Mouse (Mus musculus): ENCODE measurements around the gene Cdh1.

- no peak for TF ChIP-seq HCFC1 (IDR thresholded peaks at IDR 0.05; ENCODE audit: low read depth, low read length)
- no peak for TF ChIP-seq GABPA (IDR thresholded peaks at IDR 0.05; ENCODE audit: low read depth, low read length)
- TF ChIP-seq CTCF (IDR thresholded peaks at IDR 0.05 in 2 of 3, conservative IDR thresholded peaks at IDR 0.05 in 1 of 3; ENCODE audit: control insufficient read depth in 1 of 3, insufficient read depth in 1 of 3, low read depth in 2 of 3, low read length in 3 of 3, poor library complexity in 1 of 3, severe bottlenecking in 1 of 3): no peak
- no peak for TF ChIP-seq MAFK (IDR thresholded peaks at IDR 0.05; ENCODE audit: borderline replicate concordance, low read depth, low read length)
- no peak for TF ChIP-seq ZC3H11A (IDR thresholded peaks at IDR 0.05; ENCODE audit: low read depth, low read length)
- no peak for TF ChIP-seq POLR2A (IDR thresholded peaks at IDR 0.05; ENCODE audit: control insufficient read depth in 1 of 2, insufficient read depth in 1 of 2, low read depth in 1 of 2, low read length in 2 of 2, poor library complexity in 1 of 2)
- TF ChIP-seq USF1 (IDR thresholded peaks at IDR 0.05; ENCODE audit: low read depth, low read length): no peak
- no peak for TF ChIP-seq CHD2 (IDR thresholded peaks at IDR 0.05; ENCODE audit: low read length)
- no peak for TF ChIP-seq MXI1 (IDR thresholded peaks at IDR 0.05; ENCODE audit: low read depth, low read length)
Measured at GRCm38 (mm10) chr8:106606121-106606520, 3.0 kb downstream of the Cdh1 start.

Measured in MEL (cell line).